Mouse (Mus musculus) intestine, embryonic 15.5 days (tissue): Measurements from ENCODE around the gene Gm21981. TPM values are rescaled to one million over a fixed set of nuclear protein-coding genes. Genes with fewer than 3 reads are reported as not detected.

ENCODE experiments used
- ATAC-seq: fragments of 200-750 bp; cut with Nextera tagmentation; 2 replicates; pipeline ENCODE4 v1.8.0; 2017; ENCODE audit warnings: moderate TSS enrichment, moderate library complexity
- H3K27ac ChIP-seq: fragments of 300-500 bp; sonication (generic); 2 replicates; pipeline ENCODE4 v1.5.1; 2015; ENCODE audit warnings: mild to moderate bottlenecking, inconsistent platforms
- H3K27me3 ChIP-seq: fragments of 300-500 bp; sonication (generic); replicated peaks from 2 replicates; pipeline ENCODE4 v1.6.1; 2015; ENCODE audit warnings: inconsistent platforms
- H3K36me3 ChIP-seq: fragments of 300-500 bp; sonication (generic); 2 replicates; pipeline ENCODE4 v1.6.1; 2015; ENCODE audit warnings: inconsistent platforms
- H3K4me1 ChIP-seq: fragments of 300-500 bp; sonication (generic); replicated peaks from 2 replicates; pipeline ENCODE4 v1.6.1; 2015; ENCODE audit warnings: inconsistent platforms
- H3K4me2 ChIP-seq: fragments of 300-500 bp; sonication (generic); replicated peaks from 2 replicates; pipeline ENCODE4 v1.6.1; 2015; ENCODE audit warnings: mild to moderate bottlenecking, inconsistent platforms
- H3K4me3 ChIP-seq: fragments of 300-500 bp; sonication (generic); replicated peaks from 2 replicates; pipeline ENCODE4 v1.5.1; 2015; ENCODE audit warnings: inconsistent platforms
- H3K9ac ChIP-seq: fragments of 300-500 bp; sonication (generic); 2 replicates; pipeline ENCODE4 v1.6.1; 2015; ENCODE audit warnings: inconsistent platforms
- H3K9me3 ChIP-seq: fragments of 300-500 bp; sonication (generic); 2 replicates; pipeline ENCODE4 v1.6.1; 2016; ENCODE audit warnings: inconsistent platforms
- WGBS: fragments of 180-500 bp; shearing (Covaris S2); methylation state at CpG from one replicate; pipeline ENCODE4 v1.1.7; 2015; 5-methylcytosine and 5-hydroxymethylcytosine counted together
- polyA plus RNA-seq: library from polyadenylated mRNA; unstranded; fragments of >200 nt; fragmentation: Nextera tagmentation; extraction: Ambion mirVana; gene quantifications from 2 replicates; pipeline ENCODE4 v1.2.1, GENCODE M21; 2015

The Gm21981 gene
- polyA plus RNA-seq, 1 experiment from 2014 or later: 0.24 TPM

- Histone ChIP-seq H3K9ac (no peak overlapping the region), H3K27me3 (0 out of 2 replicates have a peak, but pooled peaks cover 4% of the 10 kb centered on the region), H3K9me3 (no peaks in the 10 kb centered on the region), H3K4me3 (no peak overlapping the region), H3K4me1 (peaks cover 20% of the 10 kb centered on the region; the same call in 1 of the 2 replicates), H3K4me2 (no peak overlapping the region), H3K27ac (no peak overlapping the region), H3K36me3 (0 out of 2 replicates have a peak, but pooled peaks cover 5% of the 10 kb centered on the region)
- no peak for ATAC-seq
- 72% methylated on average over 2 of the region's 2 CpGs for WGBS
Observed at GRCm38 (mm10) chr17:47699055-47699454, 4.8 kb upstream of the Gm21981 start.

- peaks cover 3% of the 10 kb centered on the region; the same call in 1 of the 2 replicates for H3K27me3 ChIP-seq
- no peak overlapping the region for H3K4me2 ChIP-seq
- H3K4me3 ChIP-seq: no peak overlapping the region
- H3K27ac ChIP-seq: no peak overlapping the region
- no peak for ATAC-seq
- no peaks in the 10 kb centered on the region for H3K9me3 ChIP-seq
- WGBS: 88% methylated on average over 10 of the region's 10 CpGs
- H3K4me1 ChIP-seq: peaks cover 24% of the 10 kb centered on the region; the same call in 1 of the 2 replicates
- no peak overlapping the region for H3K9ac ChIP-seq
- H3K36me3 ChIP-seq: 0 out of 2 replicates have a peak, but pooled peaks cover 5% of the 10 kb centered on the region
Observed at GRCm38 (mm10) chr17:47698156-47698555, 3.9 kb upstream of the Gm21981 start.

- H3K4me1 ChIP-seq: peaks cover 20% of the 10 kb centered on the region; the same call in 1 of the 2 replicates
- H3K27ac ChIP-seq: peak overlapping the region; percentile 61; the same call in 1 of the 2 replicates
- H3K36me3 ChIP-seq: 0 out of 2 replicates have a peak, but pooled peaks cover 3% of the 10 kb centered on the region
- peak overlapping the region; percentile 81 for H3K9ac ChIP-seq
- no peak; the same call in 1 of the 2 replicates for ATAC-seq
- under 1% methylated on average over 23 of the region's 23 CpGs for WGBS
- H3K4me3 ChIP-seq: peak overlapping the region; percentile 79
- H3K9me3 ChIP-seq: no peaks in the 10 kb centered on the region
- no peaks in the 10 kb centered on the region; the same call in 1 of the 2 replicates for H3K27me3 ChIP-seq
- H3K4me2 ChIP-seq: peak overlapping the region; percentile 95
Observed at GRCm38 (mm10) chr17:47695337-47695710, 1.1 kb upstream of the Gm21981 start.

- no peaks in the 10 kb centered on the region; the same call in 1 of the 2 replicates for H3K27me3 ChIP-seq
- H3K9ac ChIP-seq: peak within 1 kb of the TSS; percentile 81
- peaks cover 17% of the 10 kb centered on the region; the same call in 1 of the 2 replicates for H3K4me1 ChIP-seq
- under 1% methylated on average over 82 of the region's 82 CpGs for WGBS
- no peaks in the 10 kb centered on the region for H3K36me3 ChIP-seq
- H3K9me3 ChIP-seq: no peaks in the 10 kb centered on the region
- peak within 1 kb of the TSS; percentile 95 for H3K4me2 ChIP-seq
- peak within 1 kb of the TSS; percentile 79 for H3K4me3 ChIP-seq
- peak within 1 kb of the TSS; percentile 71 for H3K27ac ChIP-seq
- peak; percentile 94 for ATAC-seq
Observed at GRCm38 (mm10) chr17:47694503-47695336, 465 bp upstream of the Gm21981 start, which contains the start of gene Prickle4. Gene Prickle4 (minus strand): TSS chr17:47694736.

- peaks cover 15% of the 10 kb centered on the region for H3K4me1 ChIP-seq
- no peaks in the 10 kb centered on the region for H3K9me3 ChIP-seq
- no peaks in the 10 kb centered on the region; the same call in 1 of the 2 replicates for H3K27me3 ChIP-seq
- no peak for ATAC-seq
- H3K36me3 ChIP-seq: no peaks in the 10 kb centered on the region
- peak overlapping the region; percentile 81 for H3K9ac ChIP-seq
- peak overlapping the region; percentile 95 for H3K4me2 ChIP-seq
- H3K27ac ChIP-seq: peak overlapping the region; percentile 71; the same call in 1 of the 2 replicates
- 33% methylated on average over 13 of the region's 13 CpGs for WGBS
- peak overlapping the region; percentile 79 for H3K4me3 ChIP-seq
Observed at GRCm38 (mm10) chr17:47693671-47694441, 399 bp downstream of the Gm21981 start.

GRCm38 (mm10) chr17:47691650-47692049 is 2.6 kb downstream of the Gm21981 start:
- H3K4me3 ChIP-seq: no peak overlapping the region
- no peak overlapping the region for H3K4me2 ChIP-seq
- H3K9me3 ChIP-seq: no peaks in the 10 kb centered on the region
- no peaks in the 10 kb centered on the region for H3K36me3 ChIP-seq
- no peaks in the 10 kb centered on the region; the same call in 1 of the 2 replicates for H3K27me3 ChIP-seq
- peaks cover 23% of the 10 kb centered on the region for H3K4me1 ChIP-seq
- WGBS: 86% methylated on average over 3 of the region's 3 CpGs
- H3K27ac ChIP-seq: no peak overlapping the region
- no peak for ATAC-seq
- H3K9ac ChIP-seq: no peak overlapping the region

- Histone ChIP-seq H3K9ac (no peak overlapping the region), H3K4me3 (peak overlapping the region; percentile 71; the same call in 1 of the 2 replicates), H3K27me3 (no peaks in the 10 kb centered on the region; the same call in 1 of the 2 replicates), H3K9me3 (no peaks in the 10 kb centered on the region), H3K4me1 (peaks cover 23% of the 10 kb centered on the region), H3K4me2 (peak overlapping the region; percentile 88; the same call in 1 of the 2 replicates), H3K36me3 (peaks cover 7% of the 10 kb centered on the region), H3K27ac (no peak overlapping the region)
- no peak for ATAC-seq
- 83% methylated on average over 8 of the region's 8 CpGs for WGBS
Observed at GRCm38 (mm10) chr17:47689894-47690293, 4.4 kb downstream of the Gm21981 start.

GRCm38 (mm10) chr17:47688608-47689575 is 5.4 kb downstream of the Gm21981 start, which contains the start of gene Frs3:
Gene Frs3 (plus strand): TSS chr17:47689030.
- Histone ChIP-seq H3K27me3 (no peaks in the 10 kb centered on the region; the same call in 1 of the 2 replicates), H3K36me3 (peaks cover 17% of the 10 kb centered on the region), H3K4me2 (peak within 1 kb of the TSS; percentile 88), H3K4me1 (peaks cover 18% of the 10 kb centered on the region), H3K4me3 (peak within 1 kb of the TSS; percentile 71), H3K27ac (peak within 1 kb of the TSS; percentile 82), H3K9me3 (no peaks in the 10 kb centered on the region), H3K9ac (peak within 1 kb of the TSS; percentile 80)
- ATAC-seq: peak; percentile 72
- WGBS: 1% methylated on average over 58 of the region's 58 CpGs

GRCm38 (mm10) chr17:47688344-47688607 is 6.0 kb downstream of the Gm21981 start, which contains the start of gene Tomm6:
Gene Tomm6 (minus strand): TSS chr17:47688386.
- Histone ChIP-seq H3K9me3 (no peaks in the 10 kb centered on the region), H3K9ac (peak within 1 kb of the TSS; percentile 80), H3K4me2 (peak within 1 kb of the TSS; percentile 88), H3K4me3 (peak within 1 kb of the TSS; percentile 71), H3K27me3 (no peaks in the 10 kb centered on the region; the same call in 1 of the 2 replicates), H3K27ac (peak within 1 kb of the TSS; percentile 82), H3K36me3 (peaks cover 17% of the 10 kb centered on the region), H3K4me1 (peaks cover 14% of the 10 kb centered on the region)
- no peak for ATAC-seq
- 0% methylated on average over 9 of the region's 9 CpGs for WGBS

- peak overlapping the region; percentile 71 for H3K4me3 ChIP-seq
- WGBS: under 1% methylated on average over 70 of the region's 70 CpGs
- no peaks in the 10 kb centered on the region for H3K27me3 ChIP-seq
- H3K4me2 ChIP-seq: peak overlapping the region; percentile 88
- H3K27ac ChIP-seq: peak overlapping the region; percentile 82
- H3K4me1 ChIP-seq: peaks cover 14% of the 10 kb centered on the region
- peak overlapping the region; percentile 80 for H3K9ac ChIP-seq
- H3K9me3 ChIP-seq: no peaks in the 10 kb centered on the region
- H3K36me3 ChIP-seq: peaks cover 17% of the 10 kb centered on the region
- ATAC-seq: peak; percentile 91
Observed at GRCm38 (mm10) chr17:47687409-47688343, 6.6 kb downstream of the Gm21981 start.
